Mouse (Mus musculus) bone marrow, adult 2 months (tissue): ENCODE measurements around the gene Abo.
A peak's percentile ranks its signal among the peaks of the same experiment; 100 is the strongest.

ENCODE experiments used
- CTCF ChIP-seq: fragments of 200-500 bp; IDR thresholded peaks from 2 replicates; pipeline ENCODE4 v1.5.1; 2011; ENCODE audit warnings: low read length, control low read depth; ENCODE audit not compliant: control insufficient read depth, insufficient read depth
- POLR2A ChIP-seq: fragments of 200-500 bp; IDR thresholded peaks from 2 replicates; pipeline ENCODE4 v1.6.1; 2011; ENCODE audit warnings: low read depth, mild to moderate bottlenecking, control low read depth, low read length, borderline replicate concordance; ENCODE audit not compliant: control insufficient read depth

DNA sequence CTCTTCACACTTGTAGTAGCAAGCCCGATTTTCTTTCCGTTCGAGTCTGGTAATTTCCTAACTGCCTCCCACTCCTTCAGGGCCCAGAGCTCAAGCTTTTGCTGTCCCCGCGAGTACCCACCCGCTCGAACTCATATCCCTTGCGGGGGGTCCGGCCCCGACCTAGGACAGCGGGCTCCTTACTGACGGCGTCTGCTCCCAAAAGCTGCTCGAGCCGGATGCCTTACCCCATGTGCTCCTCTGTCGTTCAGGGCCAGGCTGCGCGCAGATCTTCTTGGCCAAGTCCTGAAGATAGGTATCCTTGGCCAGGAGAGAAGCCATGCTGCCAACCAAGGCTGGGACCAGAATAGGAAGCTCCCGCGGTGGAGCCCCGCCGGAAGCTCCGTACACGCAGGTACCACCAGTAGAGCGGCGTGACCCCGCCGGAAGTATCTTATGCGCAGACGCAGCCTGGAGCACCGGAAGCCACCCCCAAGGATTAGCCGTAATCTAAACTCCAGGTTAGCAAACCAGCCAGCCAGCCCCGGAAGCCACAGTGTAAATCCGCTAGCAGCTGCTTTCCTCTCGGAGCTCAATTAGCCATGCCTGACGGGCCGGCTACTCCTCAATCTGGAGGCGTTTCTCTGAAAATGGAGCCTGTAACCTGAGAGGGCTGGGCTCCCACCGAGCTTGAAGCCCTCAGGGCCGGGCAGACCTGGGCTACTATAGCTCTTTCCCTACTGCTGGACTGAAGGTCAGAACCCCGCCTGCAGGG, 37.9 kb upstream of the Abo start, which contains the start of gene Surf6:
- peak; percentile 62; the same call in 1 of the 2 replicates for TF ChIP-seq POLR2A
- TF ChIP-seq CTCF, result no peak
